Mouse (Mus musculus) midbrain, embryonic 11.5 days (tissue): Measurements from ENCODE around the gene Msl1. TPM values are rescaled to one million over a fixed set of nuclear protein-coding genes. Genes with fewer than 3 reads are reported as not detected.

Source experiments
- ATAC-seq: fragments of 200-750 bp; cut with Nextera tagmentation; 2 replicates; pipeline ENCODE4 v1.8.0; 2017; ENCODE audit warnings: moderate TSS enrichment, moderate library complexity; ENCODE audit not compliant: low FRiP score
- DNase-seq: peaks from one replicate; pipeline ENCODE4 v3.0.0; 2015; ENCODE audit warnings: low spot score; ENCODE audit errors: missing footprints
- H3K27ac ChIP-seq: fragments of 300-500 bp; sonication (generic); 2 replicates; pipeline ENCODE4 v1.5.1; 2014; ENCODE audit warnings: low read depth, low read length
- H3K27me3 ChIP-seq: fragments of 300-500 bp; sonication (generic); 2 replicates; pipeline ENCODE4 v1.6.1; 2014; ENCODE audit warnings: mild to moderate bottlenecking, low read length, moderate library complexity, mixed read lengths; ENCODE audit not compliant: control insufficient read depth, insufficient read depth
- H3K36me3 ChIP-seq: fragments of 300-500 bp; sonication (generic); 2 replicates; pipeline ENCODE4 v1.6.1; 2014; ENCODE audit warnings: mild to moderate bottlenecking, low read length, moderate library complexity, mixed read lengths; ENCODE audit not compliant: control insufficient read depth, insufficient read depth
- H3K4me1 ChIP-seq: fragments of 300-500 bp; sonication (generic); 2 replicates; pipeline ENCODE4 v1.6.1; 2014; ENCODE audit warnings: low read length; ENCODE audit not compliant: control insufficient read depth, insufficient read depth
- H3K4me2 ChIP-seq: fragments of 300-500 bp; sonication (generic); 2 replicates; pipeline ENCODE4 v1.6.1; 2014; ENCODE audit warnings: mild to moderate bottlenecking, moderate library complexity
- H3K4me3 ChIP-seq: fragments of 300-500 bp; sonication (generic); 2 replicates; pipeline ENCODE4 v1.5.1; 2014; ENCODE audit warnings: low read depth, low read length
- H3K9ac ChIP-seq: fragments of 300-500 bp; sonication (generic); 2 replicates; pipeline ENCODE4 v1.6.1; 2014; ENCODE audit warnings: low read length
- H3K9me3 ChIP-seq: fragments of 300-500 bp; sonication (generic); 2 replicates; pipeline ENCODE4 v1.6.1; 2016; ENCODE audit warnings: low read length; ENCODE audit not compliant: control insufficient read depth
- WGBS: fragments of 180-500 bp; shearing (Covaris S2); extraction: QIAGEN DNeasy Blood & Tissue Kit; methylation state at CpG from one replicate; pipeline ENCODE4 v1.1.7; 2014; 5-methylcytosine and 5-hydroxymethylcytosine counted together
- polyA plus RNA-seq: library from polyadenylated mRNA; unstranded; fragments of >200 nt; fragmentation: Nextera tagmentation; extraction: Ambion mirVana; gene quantifications from 2 replicates; pipeline ENCODE4 v1.2.1, GENCODE M21; 2014

The Msl1 gene
- polyA plus RNA-seq, 1 experiment from 2014 or later, result 24.0 TPM

DNA sequence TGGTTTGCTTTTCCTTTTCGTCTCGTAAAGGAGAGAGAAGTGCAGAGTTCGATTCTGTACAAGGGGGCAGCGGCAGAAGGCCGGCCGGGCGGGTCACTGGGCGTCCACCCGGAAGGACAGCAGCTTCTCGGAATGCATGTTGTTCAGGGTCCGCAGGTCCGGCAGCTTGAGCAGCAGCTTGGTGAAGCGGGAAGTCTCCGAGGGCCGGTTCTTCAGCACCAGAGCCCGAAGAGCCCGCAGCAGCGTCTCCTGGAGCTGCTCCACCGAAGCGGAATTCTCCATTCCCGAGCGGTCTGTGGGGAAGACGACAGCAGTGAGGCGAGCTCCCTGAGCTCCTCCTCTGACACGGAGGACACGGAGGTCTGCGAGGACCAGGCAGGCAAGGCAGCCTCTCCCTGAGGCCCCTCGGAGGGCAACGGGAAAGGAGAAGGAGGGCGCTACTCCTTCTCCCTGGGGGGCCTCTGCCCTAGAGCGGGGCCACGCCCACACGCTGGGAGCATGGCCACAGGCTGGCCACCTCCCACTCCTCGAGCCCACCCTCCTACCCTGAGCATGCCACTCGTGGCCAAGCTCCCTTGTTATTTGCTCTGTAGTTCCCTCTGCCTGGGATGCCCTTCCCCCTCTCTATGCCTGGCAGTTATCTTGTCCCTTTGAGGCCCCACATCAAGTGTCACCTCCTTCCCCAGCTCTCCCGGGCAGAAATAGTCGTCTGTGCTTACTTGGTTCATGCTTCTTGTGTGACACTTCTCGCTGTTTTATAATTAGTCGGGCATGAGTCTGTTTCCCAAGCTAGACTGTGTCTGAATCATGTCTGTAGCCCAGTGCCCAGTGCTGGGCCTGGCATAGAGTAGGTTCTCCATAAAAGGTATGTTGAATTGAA lies 26.9 kb upstream of the Msl1 start:
- H3K27ac ChIP-seq, result peak overlapping the region; percentile 83
- H3K36me3 ChIP-seq, result peaks cover 4% of the 10 kb centered on the region
- H3K4me2 ChIP-seq, result peak overlapping the region; percentile 49
- ATAC-seq (no peak), DNase-seq (peak; percentile 88)
- peak overlapping the region; percentile 54 for H3K9ac ChIP-seq
- WGBS, result 27% methylated on average over 39 of the region's 39 CpGs
- no peaks in the 10 kb centered on the region for H3K9me3 ChIP-seq
- H3K27me3 ChIP-seq, result no peaks in the 10 kb centered on the region
- peaks cover 30% of the 10 kb centered on the region for H3K4me1 ChIP-seq
- H3K4me3 ChIP-seq, result peak overlapping the region; percentile 26

DNA sequence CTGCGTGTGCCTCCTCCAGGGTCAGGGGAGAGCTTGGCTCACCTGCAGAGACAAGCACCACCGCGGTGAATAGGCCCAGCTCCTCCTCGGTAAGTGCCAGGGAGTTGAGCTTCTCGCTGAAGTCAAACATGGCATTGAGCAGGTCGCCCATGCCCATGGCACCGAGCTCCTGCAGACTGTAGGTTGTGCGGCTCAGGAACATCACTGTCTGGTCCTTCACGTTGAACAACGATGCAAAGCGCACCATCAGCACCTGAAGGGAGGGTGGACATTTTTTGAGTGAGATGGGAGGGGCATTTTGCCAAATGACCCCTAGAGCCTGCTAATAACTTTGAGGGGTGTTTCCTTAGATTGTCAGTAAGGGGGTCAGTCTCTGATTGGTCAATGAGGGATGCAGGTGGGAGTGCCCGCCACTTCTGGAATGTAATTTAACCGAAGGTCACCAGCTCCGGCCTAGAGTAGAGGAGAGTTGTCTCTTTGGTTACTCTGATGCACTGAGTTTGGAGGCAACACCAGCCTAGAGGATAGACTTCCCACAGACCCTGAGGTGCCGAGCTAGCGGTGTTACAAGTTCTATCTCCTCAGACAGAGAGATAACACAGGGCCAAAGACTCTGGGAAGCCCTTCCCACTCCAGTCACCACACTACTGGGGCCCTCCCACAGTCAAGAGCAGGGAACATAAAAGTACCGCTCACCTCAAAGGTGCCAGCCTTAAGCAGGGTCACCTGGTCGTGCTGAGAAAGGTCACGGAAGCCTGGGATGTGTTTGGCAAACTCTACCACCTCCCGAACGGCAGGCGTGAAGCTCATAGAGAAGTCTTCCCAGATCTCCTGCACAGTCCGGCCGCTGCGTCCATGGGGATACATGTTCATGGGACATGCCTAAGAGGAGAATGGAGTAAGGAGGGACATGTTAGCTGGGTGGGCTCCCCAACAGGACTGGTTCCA lies 26.0 kb upstream of the Msl1 start:
- 90% methylated on average over 25 of the region's 25 CpGs for WGBS
- Histone ChIP-seq H3K4me2 (peak overlapping the region; percentile 49; the same call in 1 of the 2 replicates), H3K4me3 (no peak overlapping the region), H3K36me3 (peaks cover 1% of the 10 kb centered on the region), H3K9ac (no peak overlapping the region), H3K9me3 (no peaks in the 10 kb centered on the region), H3K27me3 (no peaks in the 10 kb centered on the region), H3K27ac (no peak overlapping the region), H3K4me1 (peaks cover 39% of the 10 kb centered on the region)
- ATAC-seq (no peak), DNase-seq (no peak)

DNA sequence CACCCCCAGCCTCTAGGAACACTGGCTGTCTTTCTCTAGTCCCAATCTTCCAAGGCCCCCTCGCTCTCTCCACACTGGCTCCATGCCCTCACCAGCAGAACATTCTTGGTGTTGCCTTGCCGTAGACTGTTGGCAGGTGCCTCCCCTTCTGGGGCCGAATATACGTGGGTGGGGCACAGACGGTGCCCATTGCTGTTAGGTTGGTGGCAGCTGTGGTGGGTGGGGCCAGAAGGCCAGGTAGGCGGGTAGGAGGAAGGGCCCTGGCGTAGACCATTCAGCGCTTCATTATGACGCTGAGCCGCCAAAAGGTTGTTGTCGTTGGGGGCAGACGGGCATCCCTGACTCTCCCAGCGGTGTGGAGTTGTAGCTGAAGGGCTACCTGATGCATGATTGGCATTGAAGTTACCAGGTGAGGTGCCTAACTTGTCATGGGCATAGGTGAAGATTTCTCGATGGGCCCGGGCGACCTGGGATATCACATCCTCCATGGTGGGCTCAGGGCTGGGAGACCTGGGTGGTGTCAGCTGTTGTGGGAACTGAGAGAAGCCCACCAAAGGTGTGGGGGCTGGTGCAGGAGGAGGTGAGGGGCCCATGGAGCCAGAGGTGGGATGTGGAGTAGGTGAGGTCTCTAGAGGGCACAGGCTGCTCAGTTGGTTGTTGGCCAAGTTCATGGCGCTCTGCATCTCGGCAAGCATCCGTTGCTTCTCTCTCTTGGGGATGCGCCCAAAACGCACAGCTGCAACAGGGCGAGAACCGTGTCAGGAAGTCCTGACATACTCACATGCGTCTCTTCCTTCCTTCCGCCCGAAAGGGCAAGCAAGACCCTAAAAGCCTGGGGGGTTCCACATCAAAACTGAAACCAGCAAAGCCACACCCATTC lies 25.0 kb upstream of the Msl1 start:
- H3K27ac ChIP-seq, result no peak overlapping the region
- no peaks in the 10 kb centered on the region for H3K9me3 ChIP-seq
- no peak overlapping the region for H3K4me2 ChIP-seq
- peaks cover 48% of the 10 kb centered on the region for H3K4me1 ChIP-seq
- no peaks in the 10 kb centered on the region for H3K36me3 ChIP-seq
- no peak overlapping the region for H3K4me3 ChIP-seq
- H3K27me3 ChIP-seq, result peaks cover 3% of the 10 kb centered on the region; the same call in 1 of the 2 replicates
- DNase-seq (no peak), ATAC-seq (no peak)
- 94% methylated on average over 26 of the region's 26 CpGs for WGBS
- H3K9ac ChIP-seq, result no peak overlapping the region

DNA sequence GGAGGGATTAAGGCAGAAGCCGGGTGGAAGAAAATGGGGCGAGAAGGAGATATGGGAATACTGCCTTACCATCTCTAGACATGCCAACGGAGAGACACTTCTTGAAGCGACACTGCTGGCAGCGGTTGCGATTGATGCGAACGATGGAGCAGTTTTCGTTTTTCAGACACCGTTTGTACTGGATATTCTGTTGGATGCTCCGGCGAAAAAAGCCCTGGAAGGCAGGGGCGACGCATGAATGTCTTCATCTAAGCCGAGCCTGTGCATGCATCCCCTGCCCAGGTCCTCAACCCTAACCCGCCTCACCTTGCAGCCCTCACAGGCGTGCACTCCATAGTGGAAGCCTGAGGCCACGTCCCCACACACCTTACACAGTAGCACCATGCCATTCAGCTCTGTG lies 24.2 kb upstream of the Msl1 start:
- DNase-seq (no peak), ATAC-seq (no peak)
- WGBS, result 94% methylated on average over 18 of the region's 18 CpGs
- no peak overlapping the region for H3K27ac ChIP-seq
- no peaks in the 10 kb centered on the region for H3K36me3 ChIP-seq
- H3K9me3 ChIP-seq, result no peaks in the 10 kb centered on the region
- H3K4me1 ChIP-seq, result peaks cover 49% of the 10 kb centered on the region
- no peak overlapping the region for H3K4me2 ChIP-seq
- H3K9ac ChIP-seq, result no peak overlapping the region
- no peak overlapping the region for H3K4me3 ChIP-seq
- peaks cover 3% of the 10 kb centered on the region; the same call in 1 of the 2 replicates for H3K27me3 ChIP-seq

DNA sequence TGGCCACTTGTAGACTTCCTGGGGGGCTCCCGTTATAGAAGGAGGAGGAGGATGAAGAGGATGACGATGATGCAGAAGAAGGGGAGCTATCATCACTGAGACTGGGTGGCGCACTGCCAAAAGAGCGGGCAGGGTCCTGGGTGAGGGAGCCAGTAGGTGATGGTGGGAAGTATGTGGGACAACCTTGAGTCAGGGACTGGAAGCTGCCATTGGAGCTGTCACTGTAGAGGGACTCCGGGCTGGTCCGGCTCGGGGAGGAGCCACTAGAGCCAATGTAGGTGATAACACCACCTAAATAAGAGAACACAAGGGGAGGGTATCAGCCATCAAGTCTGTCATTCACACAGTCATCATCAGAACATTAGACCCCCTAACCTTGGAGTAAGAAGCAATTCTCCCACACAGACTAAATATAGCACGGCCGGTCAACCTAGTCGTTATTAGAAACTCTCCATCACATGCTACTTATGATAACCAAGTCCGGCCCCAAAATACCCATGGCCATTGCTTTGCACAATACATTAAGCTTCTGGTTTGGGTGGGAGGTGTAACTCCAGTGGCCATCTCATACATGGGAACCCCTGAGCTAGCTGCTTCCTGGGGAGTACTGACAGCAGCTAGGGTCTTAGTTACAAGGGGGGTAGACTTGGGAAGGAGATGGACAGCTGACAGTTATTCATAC lies 23.3 kb upstream of the Msl1 start:
- Histone ChIP-seq H3K9ac (no peak overlapping the region), H3K27ac (no peak overlapping the region), H3K36me3 (no peaks in the 10 kb centered on the region), H3K9me3 (no peaks in the 10 kb centered on the region), H3K4me2 (no peak overlapping the region), H3K27me3 (peaks cover 3% of the 10 kb centered on the region; the same call in 1 of the 2 replicates), H3K4me1 (peaks cover 51% of the 10 kb centered on the region), H3K4me3 (no peak overlapping the region)
- DNase-seq, result no peak
- ATAC-seq, result no peak
- WGBS, result 96% methylated on average over 11 of the region's 11 CpGs

DNA sequence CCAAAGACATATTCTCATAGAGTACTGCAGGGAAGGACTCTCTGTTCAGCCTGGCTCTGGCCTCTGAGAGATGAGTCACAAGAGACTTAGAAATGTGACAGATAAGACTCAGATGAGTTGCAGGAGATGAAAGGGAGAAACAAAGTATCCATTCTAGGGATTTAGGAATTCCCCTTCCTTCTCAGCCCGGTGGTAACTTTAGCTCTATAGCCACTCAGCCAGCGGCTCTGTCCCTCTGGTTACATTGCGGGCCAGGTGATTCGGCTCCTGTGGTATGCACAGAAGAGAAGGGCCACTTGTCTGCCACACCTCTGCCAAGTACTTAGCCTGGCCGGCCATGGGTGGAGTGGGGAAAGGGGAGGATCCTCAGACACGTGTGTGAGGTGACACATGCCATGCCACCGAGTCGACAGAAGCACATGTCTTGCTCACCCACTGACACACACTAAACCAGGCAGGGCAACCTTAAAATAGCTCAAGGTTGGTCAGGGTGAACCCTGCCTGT lies 22.6 kb upstream of the Msl1 start:
- Histone ChIP-seq H3K36me3 (no peaks in the 10 kb centered on the region), H3K9ac (no peak overlapping the region), H3K9me3 (no peaks in the 10 kb centered on the region), H3K4me2 (no peak overlapping the region), H3K27ac (no peak overlapping the region), H3K27me3 (peaks cover 3% of the 10 kb centered on the region; the same call in 1 of the 2 replicates), H3K4me3 (no peak overlapping the region), H3K4me1 (peaks cover 48% of the 10 kb centered on the region)
- ATAC-seq (no peak), DNase-seq (no peak)
- 89% methylated on average over 8 of the region's 8 CpGs for WGBS

DNA sequence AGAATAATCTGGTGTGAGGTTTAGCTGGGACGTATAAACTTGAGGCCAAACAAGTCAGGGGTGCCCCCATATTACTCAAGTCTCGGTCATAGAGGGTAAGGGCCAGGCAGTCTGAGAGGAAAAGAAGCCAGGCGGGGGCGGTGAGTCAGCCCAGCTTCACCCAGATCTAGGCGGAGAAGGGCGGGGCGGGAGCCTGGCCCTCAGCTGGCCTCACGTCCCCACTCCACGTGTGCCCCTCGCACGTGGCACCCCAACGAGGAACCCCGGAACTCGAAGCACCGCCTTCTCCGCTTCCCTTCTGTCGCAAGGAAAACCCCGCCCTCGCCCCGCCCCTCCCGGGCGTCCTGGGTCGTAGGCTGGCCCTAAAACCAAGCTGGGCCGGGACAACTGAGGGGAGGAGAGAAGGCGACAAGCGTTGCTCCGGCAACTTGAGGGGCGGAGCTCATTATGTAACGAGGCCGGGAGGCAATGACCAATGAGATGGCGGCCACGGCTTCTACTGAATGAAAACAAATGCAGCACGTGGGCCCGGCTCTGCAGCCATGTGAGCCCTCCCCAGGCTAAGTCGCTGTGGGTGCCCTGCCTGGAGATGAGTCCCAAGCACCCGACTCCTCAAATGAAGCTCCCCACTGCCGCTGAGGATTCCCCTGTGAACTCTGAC lies 21.6 kb upstream of the Msl1 start:
- Histone ChIP-seq H3K36me3 (no peaks in the 10 kb centered on the region), H3K27me3 (peaks cover 3% of the 10 kb centered on the region; the same call in 1 of the 2 replicates), H3K4me3 (peak overlapping the region; percentile 24), H3K4me1 (peaks cover 40% of the 10 kb centered on the region), H3K9me3 (no peaks in the 10 kb centered on the region), H3K9ac (peak overlapping the region; percentile 4; the same call in 1 of the 2 replicates), H3K27ac (no peak overlapping the region), H3K4me2 (peak overlapping the region; percentile 56)
- DNase-seq, result peak; percentile 98
- ATAC-seq, result peak; percentile 88
- WGBS, result 1% methylated on average over 37 of the region's 37 CpGs
